Mouse (Mus musculus) megakaryocyte, embryonic 14.5 days (primary cell): Measurements from ENCODE around the gene Rd3l.

Experiments used
- FLI1 ChIP-seq: IDR thresholded peaks from 2 replicates; pipeline ENCODE4 v1.6.1; 2012; ENCODE audit warnings: low read length, inconsistent platforms, mixed read lengths
- GATA1 ChIP-seq: IDR thresholded peaks from 3 replicates; pipeline ENCODE4 v1.6.1; 2012; ENCODE audit warnings: mixed read lengths, low read length, inconsistent platforms, borderline replicate concordance

DNA sequence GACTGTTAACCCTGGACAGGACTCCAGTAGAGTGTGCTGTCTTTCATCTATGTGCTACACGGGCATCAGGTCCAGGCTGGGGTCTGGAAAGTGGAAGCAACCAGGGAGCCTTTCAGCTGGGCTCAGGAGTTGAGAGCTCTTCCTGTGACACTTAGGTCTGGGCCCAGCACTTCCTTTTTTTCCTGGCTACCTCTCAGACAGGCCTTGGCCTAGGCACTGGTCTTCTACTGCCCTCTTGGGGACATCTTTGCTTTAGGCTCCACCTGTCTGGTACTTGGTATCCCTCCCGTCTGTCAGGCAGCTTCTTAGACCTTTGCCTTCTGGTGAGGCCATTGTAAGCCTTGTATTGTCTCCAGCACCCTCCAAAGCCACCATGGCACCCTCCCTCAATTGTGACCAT lies 34.4 kb downstream of the Rd3l start:
- TF ChIP-seq GATA1 (no peak), FLI1 (no peak)
